Mouse (Mus musculus): ENCODE measurements around the gene Cdkal1.

Gene Cdkal1

DNA sequence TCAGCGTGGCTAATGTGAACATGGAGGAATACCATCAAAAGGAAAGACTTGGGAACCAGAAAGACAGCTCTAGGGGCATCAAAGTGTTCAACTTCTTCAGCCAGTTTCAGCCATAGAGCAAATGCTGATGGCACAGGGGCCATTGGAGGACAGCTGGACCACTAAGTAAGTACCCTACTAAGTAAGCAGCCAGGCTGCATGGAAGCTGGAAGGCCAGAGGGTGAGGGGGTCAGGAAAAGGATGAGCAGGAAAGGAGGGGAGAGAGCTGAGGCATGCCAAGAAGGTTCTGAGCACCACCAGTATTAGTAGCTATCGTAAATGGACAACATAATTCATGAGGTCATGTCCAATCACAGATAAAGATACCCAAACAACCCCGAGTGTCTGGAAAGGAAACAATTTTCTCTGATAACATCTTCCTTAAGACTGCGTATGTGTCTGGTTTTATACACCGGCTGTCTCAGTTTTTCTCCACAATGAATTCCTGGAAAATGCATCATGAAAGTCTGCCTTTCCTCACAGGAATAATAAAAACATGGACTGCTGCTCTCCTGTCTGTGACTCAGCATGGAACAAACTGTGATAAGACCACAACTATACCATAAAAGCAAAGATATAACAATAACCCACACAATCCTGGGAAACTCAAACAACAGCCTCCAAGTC, 352.9 kb downstream of the Cdkal1 start:
- no peak for DNase-seq (ENCODE audit: low read depth, low spot score)

DNA sequence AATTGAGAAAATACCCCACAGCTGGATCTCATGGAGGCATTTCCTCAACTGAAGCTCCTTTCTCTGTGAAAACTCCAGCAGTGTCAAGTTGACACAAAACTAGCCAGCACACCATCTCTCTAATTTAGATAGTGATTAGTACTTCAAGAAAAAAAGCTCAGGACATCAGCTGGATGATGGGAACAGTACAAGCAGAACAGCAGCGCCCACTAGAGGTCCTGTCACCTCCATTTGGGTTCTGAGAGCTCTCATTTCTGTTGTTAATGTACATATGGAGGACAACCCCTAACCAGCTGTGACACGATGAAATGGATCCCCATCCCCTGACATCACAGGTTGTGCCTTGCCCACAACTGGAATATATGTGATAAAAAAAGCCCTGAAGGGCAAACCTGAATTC, 354.3 kb downstream of the Cdkal1 start:
- no peak for DNase-seq (ENCODE audit: low read depth, low spot score)

DNA sequence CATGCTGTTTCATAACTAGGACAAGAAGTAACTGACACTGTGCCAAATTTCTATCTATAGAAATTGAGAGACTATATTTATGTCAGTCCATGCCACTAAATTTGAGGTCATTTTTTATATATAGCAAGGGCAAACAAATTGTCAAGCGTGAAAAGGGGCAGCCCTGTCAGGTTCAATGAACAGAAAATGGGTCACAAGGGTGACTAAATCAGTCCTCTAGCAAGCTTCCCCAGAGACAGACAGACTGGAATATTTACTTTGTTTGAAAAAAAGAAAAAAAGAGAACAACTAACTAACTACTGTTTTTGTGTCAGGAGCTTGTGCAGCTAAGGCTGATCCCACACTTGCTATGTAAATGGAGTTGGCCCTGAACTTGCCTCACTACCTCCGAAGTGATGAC, 355.7 kb downstream of the Cdkal1 start:
- no peak for DNase-seq (ENCODE audit: low read depth, low spot score)

DNA sequence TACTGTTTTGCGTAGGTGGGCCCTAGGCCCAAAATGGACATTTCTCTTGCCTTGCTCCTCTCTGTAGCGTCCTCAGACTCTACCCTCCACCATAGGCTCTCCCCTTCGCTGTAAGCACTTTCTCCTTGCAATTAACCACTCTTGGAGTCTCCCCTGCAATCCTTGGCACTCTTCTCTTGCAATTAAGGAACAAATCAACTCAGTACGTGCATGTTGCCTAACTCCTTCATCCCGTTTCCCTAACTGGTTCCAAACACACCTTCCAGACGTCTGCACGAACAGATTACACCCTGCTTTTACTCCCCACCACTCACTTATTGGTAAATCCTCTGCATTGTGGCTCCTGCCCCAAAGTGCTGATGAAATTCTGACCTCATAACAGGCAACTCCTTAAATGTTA, 358.2 kb downstream of the Cdkal1 start:
- DNase-seq (ENCODE audit: low read depth, low spot score), result no peak

DNA sequence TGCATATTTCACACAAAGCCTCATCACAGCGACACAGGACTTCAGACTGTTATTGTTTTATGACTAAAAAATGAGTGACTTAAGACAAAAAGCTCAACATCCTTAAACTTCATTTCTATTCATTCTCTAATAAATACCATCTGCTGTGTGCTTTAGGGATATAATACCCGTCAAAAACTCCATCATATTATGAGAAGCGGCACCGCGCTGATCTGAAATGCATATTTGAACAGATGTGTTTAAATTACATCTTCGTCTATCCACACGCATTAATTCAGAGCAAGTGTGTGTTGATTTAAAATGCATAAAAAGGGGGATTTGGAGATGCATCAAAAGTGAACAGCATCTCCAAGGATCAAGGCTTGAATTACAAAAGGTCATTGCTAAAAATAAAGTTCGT, 365.1 kb downstream of the Cdkal1 start:
- DNase-seq (ENCODE audit: low read depth, low spot score), result no peak

DNA sequence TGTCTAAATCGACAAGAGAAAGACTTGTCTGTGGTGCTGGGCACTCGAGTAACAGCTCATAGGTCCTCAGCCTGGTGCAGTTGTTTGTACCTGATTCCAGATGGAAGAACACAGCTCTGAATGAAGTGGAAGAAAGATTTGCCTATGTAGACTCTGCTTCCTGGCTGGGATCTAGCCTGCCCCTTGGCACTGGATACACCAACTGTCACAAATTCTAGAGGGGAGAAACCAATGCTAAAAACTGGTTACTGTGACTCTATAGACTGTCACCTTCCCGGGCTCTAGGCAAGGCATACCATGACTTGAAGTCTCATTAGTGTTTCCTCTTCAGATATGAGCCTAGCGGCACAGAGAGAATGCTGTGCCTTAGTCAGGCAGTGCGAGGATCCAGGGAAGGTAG, 366.0 kb downstream of the Cdkal1 start:
- no peak for DNase-seq (ENCODE audit: low read depth, low spot score)

DNA sequence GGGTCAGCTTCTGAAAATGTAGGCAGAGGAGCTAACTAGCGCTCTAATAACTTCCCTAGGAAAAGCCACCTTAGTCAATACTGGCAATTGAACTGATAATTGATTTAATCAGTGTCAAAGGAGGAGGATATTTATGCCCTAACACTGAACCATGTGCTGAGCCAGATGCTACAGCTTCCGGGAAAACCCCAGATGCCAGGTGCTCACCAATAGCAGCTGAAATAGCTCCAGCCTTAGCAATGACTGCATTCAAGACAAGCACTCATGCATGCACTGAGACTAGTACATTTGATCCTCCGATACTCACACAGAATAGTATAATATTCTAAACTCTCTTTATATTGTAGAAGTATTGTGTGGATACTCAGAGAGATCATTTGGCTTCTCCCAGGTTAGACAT, 368.8 kb downstream of the Cdkal1 start:
- no peak for DNase-seq (ENCODE audit: low read depth, low spot score)

DNA sequence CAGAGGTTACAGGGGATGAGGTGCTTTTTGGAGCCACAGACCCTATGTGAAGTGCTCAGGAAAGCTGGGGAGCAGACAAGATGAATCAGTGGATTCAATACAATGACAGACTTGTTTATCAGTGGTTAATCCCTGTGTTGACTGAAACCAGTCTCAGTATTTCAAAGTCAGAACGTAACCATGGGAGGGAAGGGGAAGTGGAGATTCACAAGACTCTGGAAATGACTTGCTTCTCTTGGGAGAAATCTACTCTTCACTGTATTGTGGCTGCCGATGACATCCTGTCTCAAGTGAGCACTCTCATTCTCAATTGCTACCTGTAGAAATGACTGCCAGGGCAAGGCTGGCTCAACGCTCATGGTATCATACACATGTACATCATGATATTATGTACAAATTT, 371.5 kb downstream of the Cdkal1 start:
- no peak for DNase-seq (ENCODE audit: low read depth, low spot score)

DNA sequence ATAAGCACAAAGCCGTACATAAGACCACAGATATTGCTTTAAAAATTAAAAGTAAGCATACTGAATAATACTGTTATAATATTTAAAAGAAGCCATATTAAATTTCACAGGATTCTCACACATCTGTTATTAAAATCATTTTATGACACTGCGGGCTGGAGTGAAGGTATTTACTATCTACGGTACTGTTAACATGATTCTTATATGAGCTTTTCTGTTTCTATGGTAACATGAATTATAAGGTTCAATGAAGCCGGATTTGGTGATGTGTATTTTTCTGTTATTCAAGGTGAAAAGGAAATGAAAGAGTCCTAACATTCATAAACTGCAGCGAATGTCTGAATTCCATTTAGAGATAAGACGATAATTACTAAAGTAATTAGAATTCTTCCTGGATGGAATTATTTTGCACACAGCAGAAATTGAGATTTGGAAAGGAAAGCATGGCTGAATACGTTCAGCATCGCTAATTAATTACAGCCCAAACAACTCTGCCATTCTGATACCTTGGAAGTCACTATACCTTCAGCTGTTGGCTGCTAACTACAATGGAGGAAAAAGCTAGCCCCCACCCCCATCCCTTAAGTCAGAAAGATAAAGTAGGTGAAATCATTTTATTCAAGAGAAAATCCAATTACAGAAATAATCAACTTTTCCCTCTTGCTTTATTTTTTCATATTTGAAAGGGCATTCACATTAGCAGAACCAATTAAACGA, 373.2 kb downstream of the Cdkal1 start:
- DNase-seq (ENCODE audit: low read depth, low spot score), result no peak

DNA sequence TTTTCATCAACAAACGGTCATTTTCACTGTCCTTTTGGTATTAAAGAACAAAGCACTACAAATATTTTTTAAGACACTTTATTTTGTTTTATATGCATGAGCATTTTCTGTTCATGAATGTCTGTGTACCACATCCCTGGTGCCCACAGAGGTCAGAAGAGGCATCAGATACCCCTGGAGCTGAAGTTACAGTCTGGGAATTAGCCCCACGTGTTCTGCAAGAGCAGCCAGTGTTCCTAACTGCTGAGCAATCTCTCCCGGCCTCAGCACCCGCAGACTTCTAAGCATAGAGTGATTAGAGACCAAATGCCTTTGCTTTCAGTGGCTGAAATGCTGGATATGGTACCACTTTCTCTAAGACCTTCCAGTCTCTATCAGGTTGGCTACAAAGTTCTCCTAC, 379.1 kb downstream of the Cdkal1 start:
- DNase-seq (ENCODE audit: low read depth, low spot score), result no peak

DNA sequence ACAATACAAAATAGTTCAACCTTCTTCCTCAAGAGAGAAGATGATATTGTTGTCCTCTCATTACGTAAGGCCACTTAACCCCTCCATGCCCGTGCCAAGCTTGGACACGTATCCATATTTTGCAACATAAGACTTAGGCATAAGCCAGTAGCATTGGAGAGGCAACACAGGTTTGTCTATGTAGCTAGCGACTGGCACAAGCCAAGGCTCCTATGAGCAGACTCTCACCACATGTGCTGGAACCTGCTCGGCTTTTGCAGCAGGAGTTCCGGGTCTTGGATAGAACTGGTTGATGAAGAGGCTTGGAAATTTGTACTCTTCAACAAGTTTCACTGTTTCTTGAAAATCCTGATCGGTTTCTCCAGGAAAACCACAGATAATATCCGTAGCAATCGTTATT, 381.2 kb downstream of the Cdkal1 start:
- no peak for DNase-seq (ENCODE audit: low read depth, low spot score)

DNA sequence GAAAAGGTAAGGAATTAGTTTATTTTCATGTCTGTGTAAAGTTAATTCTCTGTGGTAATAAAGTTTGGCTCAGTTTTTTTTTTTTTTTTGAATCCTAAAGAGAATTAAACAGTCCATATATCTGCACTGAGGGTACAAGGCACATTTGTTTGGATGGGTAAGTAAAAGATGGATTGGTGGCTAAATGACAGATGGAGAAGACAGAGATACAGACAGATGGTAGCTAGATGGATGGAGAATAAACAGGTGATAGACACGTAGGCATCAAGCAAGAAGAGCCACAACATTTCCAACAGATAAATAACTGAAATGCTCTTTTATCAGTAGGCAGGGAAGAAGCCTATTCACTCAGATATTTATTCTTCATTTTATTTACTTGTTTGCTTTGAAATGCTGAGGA, 381.7 kb downstream of the Cdkal1 start:
- no peak for DNase-seq (ENCODE audit: low read depth, low spot score)

DNA sequence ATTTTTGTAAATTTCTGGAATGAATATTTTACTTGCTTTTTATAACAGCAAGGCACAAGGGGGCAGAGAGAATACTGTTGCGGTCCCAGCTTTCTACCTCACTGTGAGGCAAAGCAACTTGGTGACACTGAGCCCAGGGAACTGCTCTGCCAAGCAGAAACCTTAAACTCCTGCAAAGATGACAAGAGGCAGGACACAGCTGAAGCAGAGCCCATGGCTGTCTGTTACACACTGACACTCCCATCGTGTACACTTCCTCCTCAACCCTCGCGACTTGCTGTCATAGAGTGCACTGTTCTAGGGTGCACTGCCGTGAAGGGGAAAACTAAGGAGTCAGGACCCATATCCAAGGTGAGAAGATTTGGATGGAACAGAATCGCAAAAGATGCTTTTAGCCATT, 393.2 kb downstream of the Cdkal1 start:
- DNase-seq (ENCODE audit: low read depth, low spot score), result no peak

DNA sequence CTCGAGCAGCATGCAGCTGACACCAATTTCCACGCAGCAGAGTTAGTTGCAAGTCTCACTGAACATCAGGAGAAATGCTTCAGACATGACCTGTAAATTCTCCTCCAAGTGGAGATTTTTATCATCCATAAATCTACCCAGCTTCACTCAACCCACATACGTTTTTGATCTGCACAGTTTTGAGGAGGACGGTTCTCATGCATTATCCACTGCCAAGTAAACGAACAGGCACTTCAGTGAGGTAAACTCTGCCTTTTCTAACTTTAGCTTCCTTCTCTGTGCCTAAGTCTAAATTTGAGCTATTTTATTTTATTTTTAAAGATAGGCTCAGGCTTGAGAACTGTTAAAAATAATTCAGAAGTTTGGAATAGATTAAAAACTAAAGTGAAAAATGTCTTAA, 394.7 kb downstream of the Cdkal1 start:
- no peak for DNase-seq (ENCODE audit: low read depth, low spot score)

DNA sequence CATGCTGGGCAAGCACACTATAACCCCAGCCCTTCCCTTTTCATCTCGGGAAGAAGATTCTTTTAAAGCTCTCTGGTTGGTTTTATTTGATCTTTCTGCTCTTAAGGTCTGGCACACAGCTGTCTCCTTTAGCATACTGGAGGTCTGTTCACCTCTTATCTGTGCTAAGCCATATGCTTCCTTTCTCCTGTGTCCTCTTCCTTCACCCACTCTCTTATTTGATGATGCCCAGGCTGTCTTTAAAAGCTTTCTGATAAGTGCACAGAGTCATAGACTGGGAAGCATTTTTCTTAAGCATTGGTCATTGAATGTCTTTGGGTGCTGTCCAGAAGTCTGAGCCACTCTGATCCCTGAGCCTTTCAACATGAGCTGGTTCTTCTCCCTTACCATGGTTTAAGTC, 397.1 kb downstream of the Cdkal1 start:
- no peak for DNase-seq (ENCODE audit: low read depth, low spot score)

DNA sequence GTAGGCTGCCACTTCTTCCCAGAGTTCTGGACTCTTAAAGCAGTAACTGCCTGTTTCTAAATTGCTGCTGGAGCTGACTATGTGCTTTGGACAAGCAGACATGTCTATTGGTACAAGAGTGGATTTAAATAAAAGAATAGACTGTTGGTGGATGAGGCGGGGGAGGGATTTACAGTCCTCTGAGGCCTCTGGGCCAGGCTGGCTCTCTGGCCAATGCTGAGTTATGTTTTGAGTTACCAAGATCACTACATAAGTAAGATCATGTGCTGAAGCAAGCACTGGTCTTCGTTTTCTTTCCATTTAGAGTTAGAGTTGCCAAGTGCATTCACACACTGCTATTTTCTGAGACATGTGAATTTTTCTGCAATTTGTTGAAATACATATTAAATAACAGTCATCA, 418.4 kb downstream of the Cdkal1 start:
- no peak for DNase-seq (ENCODE audit: low read depth, low spot score)

DNA sequence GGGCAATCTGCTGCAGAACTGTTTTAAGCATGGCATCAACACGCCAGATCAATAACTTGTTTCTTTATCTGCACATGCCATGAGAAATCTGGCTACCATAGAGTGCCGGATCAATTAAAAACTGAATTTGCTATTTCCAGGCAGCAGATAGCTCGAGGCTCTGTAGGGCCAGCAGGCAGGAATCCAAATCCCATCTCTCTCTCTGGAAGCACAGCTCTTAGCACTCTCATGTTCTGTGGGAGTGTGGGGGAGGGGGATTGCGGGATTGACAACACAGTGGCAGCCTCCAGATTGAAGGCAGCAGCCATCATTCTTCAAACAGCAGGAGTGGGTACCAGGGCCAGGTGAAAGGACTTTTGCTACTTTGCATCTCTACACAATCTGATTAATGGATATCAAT, 420.7 kb downstream of the Cdkal1 start:
- no peak for DNase-seq (ENCODE audit: low read depth, low spot score)

DNA sequence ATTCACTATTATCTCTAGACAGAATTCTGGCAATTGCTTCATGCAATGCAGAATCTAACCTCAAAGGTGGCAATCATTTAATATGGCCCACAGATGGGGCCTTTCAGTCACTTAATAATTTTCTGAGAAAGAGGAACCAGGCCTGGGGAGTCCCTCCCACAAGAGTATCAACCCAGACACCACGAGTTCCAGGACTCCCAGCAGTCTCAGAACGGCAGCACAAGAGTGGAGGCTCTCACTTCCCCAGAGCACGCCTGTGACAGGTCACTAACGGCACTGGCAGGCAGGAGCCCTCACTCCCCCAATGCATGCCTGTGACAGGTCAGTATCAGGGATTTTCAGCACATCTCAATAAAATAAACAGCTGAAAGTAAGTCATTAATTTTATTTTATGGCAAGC, 424.6 kb downstream of the Cdkal1 start:
- no peak for DNase-seq (ENCODE audit: low read depth, low spot score)

DNA sequence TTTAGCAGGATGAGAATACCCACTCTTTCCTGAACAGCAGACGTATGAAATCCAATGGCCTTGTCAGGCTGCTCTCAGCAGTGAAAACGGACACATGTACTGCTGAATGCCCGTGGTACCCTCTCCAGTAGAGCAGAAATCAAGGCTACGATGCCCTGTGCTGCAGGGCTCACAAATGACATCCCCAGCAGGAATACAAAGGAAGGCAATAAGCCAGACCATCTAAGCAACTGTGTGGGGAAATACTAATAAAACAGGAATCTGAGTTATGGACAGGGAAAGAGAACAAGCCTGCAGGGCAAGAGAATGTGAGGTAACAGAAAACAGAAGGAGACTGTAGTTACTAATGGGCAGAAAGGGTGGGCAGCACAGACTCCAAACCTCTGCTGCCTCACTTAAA, 425.6 kb downstream of the Cdkal1 start:
- no peak for DNase-seq (ENCODE audit: low read depth, low spot score)

DNA sequence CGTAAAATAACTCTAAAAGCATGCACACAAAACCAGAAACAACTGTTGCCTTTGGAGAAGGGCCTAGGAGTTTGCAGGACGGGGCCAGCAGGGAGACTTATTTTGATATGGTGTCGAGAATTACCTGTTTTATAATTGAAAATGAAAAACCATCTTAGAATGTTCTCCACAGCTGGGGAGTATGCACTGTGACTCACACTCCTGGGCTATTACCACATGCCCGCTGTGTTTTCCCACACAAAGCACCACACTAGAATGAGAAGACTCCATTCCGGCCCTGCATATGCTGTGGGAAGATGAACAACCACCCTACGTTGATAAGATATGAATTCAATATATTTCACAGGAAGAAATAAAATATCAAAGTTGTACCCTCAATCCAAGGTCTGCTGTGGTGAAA, 426.3 kb downstream of the Cdkal1 start:
- DNase-seq (ENCODE audit: low read depth, low spot score), result no peak

DNA sequence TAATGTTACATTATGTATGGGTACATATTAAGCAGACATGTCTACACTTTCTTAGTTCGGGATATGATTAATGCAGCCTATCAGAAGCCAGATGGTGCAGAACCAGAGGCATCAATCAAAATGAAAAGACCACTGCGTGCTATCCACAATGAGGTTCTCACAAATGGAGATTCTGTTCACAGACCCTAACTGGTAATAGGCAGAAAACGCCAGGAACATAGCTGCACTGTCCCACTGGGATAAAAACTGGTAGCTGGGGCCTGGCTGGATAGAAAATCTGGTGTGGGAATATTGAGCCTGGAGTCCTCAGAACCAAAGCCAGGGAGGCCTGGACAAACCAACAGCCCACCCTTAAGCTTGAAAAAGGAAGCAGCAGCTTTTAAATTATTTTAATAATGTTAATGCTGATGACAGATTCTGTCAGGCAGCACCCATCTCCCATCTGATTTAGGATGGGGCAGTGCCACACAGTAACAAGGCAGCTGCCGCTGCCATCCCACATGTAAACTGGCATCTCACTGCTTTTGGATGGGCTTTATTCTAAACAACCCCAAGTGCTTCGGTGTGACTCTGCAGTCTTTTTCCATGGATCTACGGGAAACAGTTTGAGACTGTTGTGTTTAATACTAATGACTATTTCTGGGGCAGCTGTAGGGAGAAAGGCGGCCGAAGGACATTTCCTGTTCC, 438.9 kb downstream of the Cdkal1 start:
- DNase-seq (ENCODE audit: low read depth, low spot score), result no peak

DNA sequence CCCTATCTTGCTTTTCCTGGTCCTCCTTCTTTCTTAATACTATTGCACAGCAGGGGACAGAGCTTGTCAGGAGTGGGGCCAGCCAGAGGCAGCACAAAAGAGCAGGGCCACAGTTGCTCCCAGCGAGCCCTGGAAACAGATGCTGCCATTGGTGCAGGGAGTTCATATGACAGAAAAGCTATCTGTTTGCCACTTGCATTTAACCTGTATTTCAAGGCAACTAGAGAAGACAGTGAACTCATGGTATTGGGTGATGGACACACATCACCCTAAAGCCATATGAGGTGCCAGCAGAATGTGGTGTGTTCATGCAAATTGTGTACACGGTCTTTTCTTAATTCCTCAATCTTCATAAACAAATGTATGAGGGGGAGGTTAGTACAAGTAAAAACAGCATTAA, 439.5 kb downstream of the Cdkal1 start:
- DNase-seq (ENCODE audit: low read depth, low spot score), result no peak

DNA sequence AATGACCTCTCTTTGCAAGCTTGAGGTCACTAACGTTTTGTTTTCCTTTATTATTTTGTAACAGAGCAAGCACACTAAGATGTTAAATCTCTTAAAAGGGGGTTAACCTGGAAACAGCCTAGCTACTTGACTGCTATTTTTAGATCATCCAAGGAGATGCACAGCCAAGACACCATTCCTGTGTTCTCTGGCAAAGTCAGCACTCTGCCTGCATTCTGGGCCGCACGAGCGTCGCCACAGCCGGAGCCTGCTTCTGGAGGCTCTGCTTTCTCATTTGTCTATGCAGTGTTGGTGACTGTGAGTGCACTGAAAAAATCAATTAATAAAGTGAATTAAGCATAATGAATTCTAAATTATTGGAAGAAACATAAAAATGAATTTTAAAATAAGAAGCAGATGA, 440.6 kb downstream of the Cdkal1 start:
- no peak for DNase-seq (ENCODE audit: low read depth, low spot score)
